Mouse (Mus musculus) liver, embryonic 15.5 days (tissue): Measurements from ENCODE around the gene Spo11. TPM values are rescaled to one million over a fixed set of nuclear protein-coding genes. Genes with fewer than 3 reads are reported as not detected.

Source experiments
- ATAC-seq: fragments of 200-750 bp; cut with Nextera tagmentation; 2 replicates; pipeline ENCODE4 v1.8.0; 2017; ENCODE audit warnings: moderate number of reproducible peaks, mild to moderate bottlenecking, moderate library complexity; ENCODE audit not compliant: insufficient read depth
- H3K27ac ChIP-seq: fragments of 300-500 bp; sonication (generic); replicated peaks from 2 replicates; pipeline ENCODE4 v1.5.1; 2015; ENCODE audit warnings: mild to moderate bottlenecking, inconsistent platforms
- H3K27me3 ChIP-seq: fragments of 300-500 bp; sonication (generic); 2 replicates; pipeline ENCODE4 v1.6.1; 2015; ENCODE audit warnings: mild to moderate bottlenecking, inconsistent platforms
- H3K36me3 ChIP-seq: fragments of 300-500 bp; sonication (generic); replicated peaks from 2 replicates; pipeline ENCODE4 v1.6.1; 2015; ENCODE audit warnings: moderate library complexity, mild to moderate bottlenecking, inconsistent platforms
- H3K4me1 ChIP-seq: fragments of 300-500 bp; sonication (generic); replicated peaks from 2 replicates; pipeline ENCODE4 v1.6.1; 2015; ENCODE audit warnings: inconsistent platforms
- H3K4me2 ChIP-seq: fragments of 300-500 bp; sonication (generic); 2 replicates; pipeline ENCODE4 v1.6.1; 2015; ENCODE audit warnings: moderate library complexity, mild to moderate bottlenecking, inconsistent platforms
- H3K4me3 ChIP-seq: fragments of 300-500 bp; sonication (generic); replicated peaks from 2 replicates; pipeline ENCODE4 v1.5.1; 2015; ENCODE audit warnings: mild to moderate bottlenecking, inconsistent platforms
- H3K9ac ChIP-seq: fragments of 300-500 bp; sonication (generic); 2 replicates; pipeline ENCODE4 v1.6.1; 2015; ENCODE audit warnings: moderate library complexity, mild to moderate bottlenecking, inconsistent platforms
- H3K9me3 ChIP-seq: fragments of 300-500 bp; sonication (generic); replicated peaks from 2 replicates; pipeline ENCODE4 v1.6.1; 2016; ENCODE audit warnings: inconsistent platforms
- WGBS: fragments of 180-500 bp; shearing (Covaris S2); methylation state at CpG from one replicate; pipeline ENCODE4 v1.1.7; 2015; ENCODE audit warnings: mixed read lengths; ENCODE audit not compliant: insufficient replicate concordance; 5-methylcytosine and 5-hydroxymethylcytosine counted together
- polyA plus RNA-seq: library from polyadenylated mRNA; unstranded; fragments of >200 nt; fragmentation: Nextera tagmentation; extraction: Ambion mirVana; gene quantifications from 2 replicates; pipeline ENCODE4 v1.2.1, GENCODE M21; 2015

The Spo11 gene
- polyA plus RNA-seq, 1 experiment from 2014 or later = not detected

DNA sequence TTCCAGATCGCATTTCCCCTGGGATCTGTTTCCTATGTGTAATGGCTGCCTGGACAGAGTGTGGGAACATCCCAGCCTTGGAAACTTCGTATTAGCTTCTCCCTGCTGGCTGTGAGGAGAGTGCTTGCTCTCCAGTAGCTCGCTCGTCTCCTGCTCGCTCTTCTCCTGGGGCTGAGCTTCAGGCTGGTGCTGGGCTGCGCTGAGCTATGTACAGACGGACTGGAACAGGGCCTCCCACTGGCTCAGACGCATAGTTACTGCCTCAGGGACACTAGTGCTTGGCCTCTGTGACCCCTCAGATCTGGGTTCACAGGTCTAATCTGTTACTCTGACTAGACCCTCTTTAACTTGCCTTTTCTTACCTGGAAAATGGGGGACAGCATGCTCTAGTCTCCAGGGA lies 46.9 kb downstream of the Spo11 start:
- H3K4me3 ChIP-seq = peak overlapping the region; percentile 91
- WGBS = 66% methylated on average over 8 of the region's 8 CpGs
- H3K27ac ChIP-seq = peak overlapping the region; percentile 99
- peak overlapping the region; percentile 93 for H3K4me2 ChIP-seq
- peaks cover 71% of the 10 kb centered on the region for H3K36me3 ChIP-seq
- H3K4me1 ChIP-seq = peaks cover 80% of the 10 kb centered on the region
- ATAC-seq = no peak
- no peaks in the 10 kb centered on the region for H3K27me3 ChIP-seq
- H3K9me3 ChIP-seq = no peaks in the 10 kb centered on the region
- H3K9ac ChIP-seq = peak overlapping the region; percentile 94

DNA sequence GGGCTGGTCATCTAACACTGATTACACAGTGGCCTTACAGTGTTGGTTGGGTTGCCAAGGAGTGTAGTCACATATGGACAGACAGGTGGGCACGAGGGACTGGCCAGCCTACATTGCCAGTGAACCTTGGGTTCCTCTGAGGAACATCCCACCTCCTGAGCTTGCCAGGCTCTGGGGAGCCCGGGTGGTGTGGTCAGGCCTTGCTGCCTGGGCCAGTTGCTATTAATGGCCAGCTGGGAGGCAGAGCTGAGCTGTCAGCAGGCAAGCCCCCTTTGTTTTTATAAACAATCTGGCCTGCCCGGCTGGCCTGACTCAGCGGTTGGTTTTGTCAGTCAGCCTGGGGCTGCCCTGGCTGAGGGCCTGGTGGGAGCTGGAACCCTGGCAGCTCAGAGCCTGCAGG lies 47.4 kb downstream of the Spo11 start:
- Histone ChIP-seq H3K27ac (peak overlapping the region; percentile 99), H3K4me1 (peaks cover 80% of the 10 kb centered on the region), H3K36me3 (peaks cover 77% of the 10 kb centered on the region), H3K9ac (peak overlapping the region; percentile 94), H3K27me3 (no peaks in the 10 kb centered on the region), H3K4me2 (peak overlapping the region; percentile 93), H3K4me3 (peak overlapping the region; percentile 91), H3K9me3 (no peaks in the 10 kb centered on the region)
- ATAC-seq = no peak
- 43% methylated on average over 4 of the region's 4 CpGs for WGBS

DNA sequence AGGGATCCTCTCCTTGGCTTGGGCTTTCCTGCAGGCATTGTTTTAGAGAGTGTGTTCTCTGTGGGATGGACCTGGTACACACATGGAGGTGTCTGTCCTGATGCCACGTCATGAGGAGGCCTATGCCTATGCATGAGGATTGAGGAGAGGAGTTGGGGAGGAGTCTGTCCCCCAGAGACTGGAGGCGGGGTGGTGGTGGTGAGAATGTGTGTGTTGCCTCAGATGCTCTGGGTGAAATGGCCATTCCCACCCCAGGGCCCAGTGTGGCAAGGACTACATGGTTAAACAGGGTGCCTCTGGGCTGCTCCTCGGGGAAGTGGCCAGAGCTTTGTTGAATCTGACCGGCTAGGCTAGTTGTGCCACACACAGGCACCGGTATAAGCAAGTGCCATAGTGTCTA lies 48.8 kb downstream of the Spo11 start:
- H3K36me3 ChIP-seq = peaks cover 90% of the 10 kb centered on the region
- H3K9ac ChIP-seq = peak overlapping the region; percentile 94

DNA sequence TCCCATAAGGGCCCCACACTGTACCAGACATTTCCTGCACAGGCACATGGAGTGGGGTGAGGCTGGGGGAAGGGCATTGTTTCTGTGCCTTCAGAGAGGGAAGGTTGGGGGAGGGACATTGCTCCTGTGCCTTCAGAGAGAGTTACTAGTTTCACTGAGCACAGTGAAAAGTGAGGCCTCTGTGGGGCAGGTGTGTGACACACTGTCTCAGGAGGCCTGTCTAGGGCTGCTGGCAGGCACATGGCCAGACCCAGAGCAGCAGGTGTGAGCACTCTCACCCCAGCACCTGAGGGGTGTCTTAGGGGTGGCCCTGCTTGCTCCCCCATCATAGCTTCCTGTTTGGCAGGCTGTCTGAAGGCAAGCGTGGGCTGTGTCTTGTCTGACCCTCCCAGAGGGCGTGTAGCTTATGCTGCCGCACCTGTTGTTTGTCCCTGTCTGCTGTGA lies 49.2 kb downstream of the Spo11 start:
- no peak for ATAC-seq

More for the DNA sequence above, 48.8 kb downstream of the Spo11 start:
- Histone ChIP-seq H3K4me2 (peak overlapping the region; percentile 93), H3K4me1 (peaks cover 80% of the 10 kb centered on the region), H3K9me3 (no peaks in the 10 kb centered on the region), H3K27ac (peak overlapping the region; percentile 99), H3K27me3 (no peaks in the 10 kb centered on the region), H3K4me3 (peak overlapping the region; percentile 91)
- ATAC-seq = no peak
- 46% methylated on average over 5 of the region's 5 CpGs for WGBS

DNA sequence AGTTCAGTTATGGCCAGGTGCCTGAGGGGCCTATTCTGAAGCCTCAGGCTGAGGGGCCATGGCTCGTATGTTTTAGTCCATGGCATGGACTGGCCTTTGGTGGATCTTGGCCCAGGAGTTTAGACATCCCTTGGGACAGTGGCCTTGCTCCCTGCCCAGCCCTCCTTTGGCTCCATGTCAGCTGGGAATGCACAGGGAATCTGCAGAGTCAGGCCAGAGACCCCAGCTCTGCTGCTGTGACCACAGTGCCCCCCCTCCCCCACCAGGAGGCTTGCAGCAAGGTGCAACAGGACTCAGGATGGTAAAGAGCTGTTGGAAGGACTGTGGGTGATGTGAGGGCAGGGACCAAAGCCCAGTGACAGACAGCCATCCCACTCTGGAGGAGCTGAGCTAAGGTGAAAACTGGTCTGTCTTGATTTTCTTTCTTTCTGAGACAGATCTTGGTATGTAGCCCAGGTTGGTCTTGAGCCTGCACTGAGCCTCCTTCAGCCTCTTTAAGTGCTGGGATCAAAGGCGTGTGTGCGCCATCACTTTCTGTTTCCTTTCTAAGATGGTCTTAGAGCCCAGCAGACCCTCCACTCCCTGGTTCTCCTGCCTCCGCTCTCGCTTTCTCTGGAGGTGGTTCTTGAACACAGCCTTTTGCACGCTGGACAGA lies 49.8 kb downstream of the Spo11 start:
- Histone ChIP-seq H3K27ac (peak overlapping the region; percentile 99), H3K9ac (peak overlapping the region; percentile 94), H3K4me3 (peak overlapping the region; percentile 91), H3K27me3 (no peaks in the 10 kb centered on the region), H3K4me2 (peak overlapping the region; percentile 93), H3K9me3 (no peaks in the 10 kb centered on the region), H3K4me1 (peaks cover 87% of the 10 kb centered on the region), H3K36me3 (peaks cover 100% of the 10 kb centered on the region)
- 90% methylated on average over 6 of the region's 6 CpGs for WGBS
- ATAC-seq = no peak

More for the DNA sequence above, 49.2 kb downstream of the Spo11 start:
- Histone ChIP-seq H3K27me3 (no peaks in the 10 kb centered on the region), H3K4me2 (peak overlapping the region; percentile 93), H3K4me3 (peak overlapping the region; percentile 91), H3K9me3 (no peaks in the 10 kb centered on the region), H3K27ac (peak overlapping the region; percentile 99), H3K4me1 (peaks cover 81% of the 10 kb centered on the region), H3K9ac (peak overlapping the region; percentile 94), H3K36me3 (peaks cover 95% of the 10 kb centered on the region)
- 39% methylated on average over 3 of the region's 3 CpGs for WGBS

DNA sequence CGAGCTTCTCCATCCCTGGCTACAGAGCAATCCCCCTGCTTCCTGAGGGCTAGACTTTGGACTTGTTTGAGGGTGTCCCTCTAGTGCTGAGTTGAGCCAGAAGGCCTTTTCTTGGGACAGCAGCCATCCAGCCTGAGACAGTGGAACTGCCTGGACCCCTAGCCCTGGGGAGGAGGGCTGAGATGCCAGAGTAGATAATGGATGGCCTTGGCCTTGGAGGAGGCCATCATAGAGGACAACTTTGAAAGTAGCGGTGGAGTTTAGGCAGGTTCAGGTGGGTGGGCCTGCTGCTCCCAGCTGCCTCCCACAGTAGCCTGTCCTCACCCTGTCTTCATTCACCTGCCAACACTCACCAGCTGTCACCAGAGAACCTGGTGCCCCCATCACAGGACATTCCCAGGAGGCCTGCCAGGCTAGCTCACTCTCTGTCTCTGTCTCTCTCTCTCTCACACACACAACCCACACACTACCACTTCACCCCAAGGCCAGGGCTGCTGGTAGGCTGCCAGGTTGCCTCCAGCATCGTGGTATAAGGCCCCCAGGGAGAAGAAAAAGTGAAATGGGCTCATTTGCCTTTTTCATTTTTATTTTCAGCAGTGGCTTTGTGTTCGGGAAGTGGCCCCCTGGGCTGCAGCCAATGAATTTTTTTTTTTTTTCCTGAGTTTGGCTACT lies 50.5 kb downstream of the Spo11 start:
- Histone ChIP-seq H3K9ac (peak overlapping the region; percentile 94), H3K27me3 (no peaks in the 10 kb centered on the region), H3K4me1 (peaks cover 94% of the 10 kb centered on the region), H3K4me3 (peak overlapping the region; percentile 91), H3K27ac (peak overlapping the region; percentile 99), H3K9me3 (no peaks in the 10 kb centered on the region), H3K4me2 (peak overlapping the region; percentile 93), H3K36me3 (peaks cover 100% of the 10 kb centered on the region)
- WGBS = 81% methylated on average over 4 of the region's 4 CpGs
- ATAC-seq = no peak

DNA sequence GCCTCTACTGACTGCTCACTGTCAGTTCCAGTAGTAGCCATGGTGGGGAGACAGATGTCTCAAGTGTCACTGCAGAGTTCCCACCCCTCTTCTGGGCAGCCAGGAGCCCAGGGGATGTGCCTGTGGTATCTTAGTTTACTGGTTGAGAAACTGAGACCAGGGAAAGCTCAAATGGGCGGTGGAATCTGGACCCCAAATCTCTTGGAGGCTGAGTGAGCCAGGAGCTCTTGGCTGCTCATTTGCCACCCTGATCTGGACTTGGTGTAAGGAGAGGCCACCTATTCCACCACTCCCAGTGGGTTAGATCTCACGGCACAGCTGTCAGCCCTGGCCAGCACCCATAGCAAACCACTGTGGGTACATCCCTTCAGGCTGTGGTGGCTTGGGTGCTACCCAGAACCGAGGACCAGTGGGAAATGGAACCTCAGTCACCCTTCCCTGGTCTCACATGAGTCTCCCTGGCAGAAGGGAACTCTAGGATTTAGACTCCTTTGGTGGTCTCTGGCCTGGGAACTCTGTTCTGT lies 51.1 kb downstream of the Spo11 start:
- Histone ChIP-seq H3K9me3 (no peaks in the 10 kb centered on the region), H3K9ac (peak overlapping the region; percentile 94), H3K4me1 (peaks cover 100% of the 10 kb centered on the region), H3K4me3 (peak overlapping the region; percentile 91), H3K36me3 (peaks cover 100% of the 10 kb centered on the region), H3K4me2 (peak overlapping the region; percentile 93), H3K27ac (peak overlapping the region; percentile 99), H3K27me3 (no peaks in the 10 kb centered on the region)
- ATAC-seq = no peak
- 71% methylated on average over 3 of the region's 3 CpGs for WGBS

DNA sequence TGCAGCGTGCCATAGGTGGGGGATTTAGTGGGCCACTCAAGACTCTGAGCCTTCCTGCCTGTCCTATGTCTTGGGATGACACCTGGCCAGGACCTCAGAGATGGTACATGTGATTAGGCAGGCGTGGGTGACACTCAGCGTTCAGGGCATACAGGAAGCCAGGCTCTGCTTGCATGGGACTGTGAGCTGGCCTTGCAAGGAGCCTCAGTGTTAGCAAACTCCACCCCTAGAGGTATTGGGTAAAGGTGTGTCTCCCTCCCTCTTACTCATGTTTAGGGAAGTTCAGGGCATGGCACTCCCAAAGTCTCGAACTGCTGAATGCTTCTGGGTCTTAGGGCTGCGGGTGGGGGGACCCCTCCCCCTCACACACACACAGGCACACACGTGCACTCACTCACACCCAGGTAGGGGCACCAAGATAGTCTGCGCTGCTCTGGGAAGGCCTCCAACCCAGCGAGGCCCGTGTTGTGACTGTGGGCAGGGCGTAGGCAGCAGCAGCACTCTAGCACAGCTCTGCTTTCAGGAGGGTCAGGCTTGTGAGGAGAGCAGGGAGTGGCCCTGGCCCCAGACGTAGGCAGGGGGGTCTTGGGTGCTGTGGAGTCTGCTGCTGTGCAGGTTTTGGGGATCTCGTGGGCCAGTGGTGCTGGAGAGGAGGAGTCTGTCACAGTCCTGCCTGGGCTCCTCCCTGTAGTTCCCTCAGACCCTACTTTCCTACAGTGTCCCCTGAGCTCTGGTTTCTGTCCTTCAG lies 53.3 kb downstream of the Spo11 start:
- H3K36me3 ChIP-seq = peaks cover 100% of the 10 kb centered on the region
- peak overlapping the region; percentile 93 for H3K4me2 ChIP-seq
- no peaks in the 10 kb centered on the region for H3K27me3 ChIP-seq
- ATAC-seq = no peak
- peaks cover 100% of the 10 kb centered on the region for H3K4me1 ChIP-seq
- 0 out of 2 replicates have a peak overlapping the region, but pooled peaks have one; percentile 71 for H3K9ac ChIP-seq
- peak overlapping the region; percentile 91 for H3K4me3 ChIP-seq
- WGBS = 56% methylated on average over 12 of the region's 12 CpGs
- H3K27ac ChIP-seq = peak overlapping the region; percentile 99
- no peaks in the 10 kb centered on the region for H3K9me3 ChIP-seq

DNA sequence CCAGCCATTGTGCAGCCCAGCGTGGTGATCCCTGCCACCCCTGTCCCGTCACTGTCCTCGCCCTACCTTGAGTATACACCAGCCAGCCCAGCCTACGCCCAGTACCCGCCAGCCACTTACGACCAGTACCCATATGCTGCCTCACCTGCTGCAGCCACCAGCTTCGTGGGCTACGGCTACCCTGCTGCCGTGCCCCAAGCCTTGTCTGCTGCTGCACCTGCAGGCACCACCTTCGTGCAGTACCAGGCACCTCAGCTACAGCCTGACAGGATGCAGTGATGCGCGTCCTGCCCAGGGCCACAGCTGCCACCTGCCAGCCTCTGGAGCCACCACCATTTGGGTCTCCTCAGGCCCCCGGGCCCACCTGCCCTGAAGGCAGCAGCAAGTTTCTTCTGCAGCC lies 56.0 kb downstream of the Spo11 start:
- Histone ChIP-seq H3K27ac (peak overlapping the region; percentile 99), H3K27me3 (no peaks in the 10 kb centered on the region), H3K4me2 (peak overlapping the region; percentile 93), H3K9me3 (no peaks in the 10 kb centered on the region), H3K4me3 (peak overlapping the region; percentile 91), H3K36me3 (peaks cover 86% of the 10 kb centered on the region), H3K9ac (peak overlapping the region; percentile 71), H3K4me1 (peaks cover 100% of the 10 kb centered on the region)
- ATAC-seq = no peak
- WGBS = 82% methylated on average over 13 of the region's 13 CpGs

DNA sequence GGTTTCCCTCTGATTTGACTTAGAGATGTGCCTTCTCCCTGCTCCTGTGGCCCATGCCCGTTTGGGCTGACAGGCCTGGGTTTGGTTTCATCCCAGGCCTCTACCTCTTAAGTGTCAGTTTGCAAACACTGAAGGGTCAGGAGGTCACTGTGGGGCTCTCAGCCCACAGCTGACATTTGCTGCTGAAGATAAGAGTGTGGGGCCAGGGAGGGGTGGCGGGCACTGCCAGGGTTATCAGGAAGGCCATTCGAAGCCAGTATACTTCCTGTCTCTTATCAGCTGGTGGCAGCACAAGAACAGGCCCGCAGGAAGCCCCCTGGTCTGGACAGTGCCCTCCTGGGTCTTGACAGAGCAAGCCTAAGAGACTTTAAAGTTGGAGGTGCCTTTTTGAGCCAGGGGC lies 57.5 kb downstream of the Spo11 start:
- WGBS = 1% methylated on average over 4 of the region's 4 CpGs
- peak overlapping the region; percentile 99 for H3K27ac ChIP-seq
- H3K27me3 ChIP-seq = no peaks in the 10 kb centered on the region
- peak; percentile 62 for ATAC-seq
- H3K9ac ChIP-seq = peak overlapping the region; percentile 71
- H3K4me1 ChIP-seq = peaks cover 100% of the 10 kb centered on the region
- H3K9me3 ChIP-seq = no peaks in the 10 kb centered on the region
- H3K36me3 ChIP-seq = peaks cover 79% of the 10 kb centered on the region
- peak overlapping the region; percentile 93 for H3K4me2 ChIP-seq
- peak overlapping the region; percentile 91 for H3K4me3 ChIP-seq

DNA sequence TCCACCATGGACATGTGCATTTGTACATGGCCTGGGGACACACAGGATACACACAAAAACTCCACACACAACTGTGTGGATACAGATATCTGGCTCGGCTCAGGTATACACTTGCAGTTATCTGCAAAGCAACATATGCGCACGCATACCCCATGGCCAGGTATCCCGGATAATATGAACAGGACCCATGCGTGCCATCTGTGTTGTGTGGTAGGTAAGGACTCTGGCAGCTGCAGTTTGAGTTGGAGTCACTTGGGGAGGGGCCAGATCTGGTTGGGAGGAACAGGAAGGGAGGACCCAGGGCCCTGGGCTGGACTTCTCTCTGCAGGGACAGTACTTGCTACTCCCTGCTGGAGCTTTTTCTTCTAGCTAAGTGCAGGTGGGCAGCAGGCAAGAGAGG lies 58.2 kb downstream of the Spo11 start:
- no peak for ATAC-seq
- H3K27ac ChIP-seq = peak overlapping the region; percentile 99
- no peaks in the 10 kb centered on the region for H3K27me3 ChIP-seq
- H3K4me1 ChIP-seq = peaks cover 100% of the 10 kb centered on the region
- H3K4me2 ChIP-seq = peak overlapping the region; percentile 93
- H3K9me3 ChIP-seq = no peaks in the 10 kb centered on the region
- peak overlapping the region; percentile 65 for H3K9ac ChIP-seq
- peaks cover 75% of the 10 kb centered on the region for H3K36me3 ChIP-seq
- WGBS = 35% methylated on average over 5 of the region's 5 CpGs
- H3K4me3 ChIP-seq = peak overlapping the region; percentile 91
